Mouse (Mus musculus) testis, postnatal 14 days (tissue): Measurements from ENCODE around the gene Col9a3.

Source experiments
- DNase-seq: peaks from one replicate; pipeline ENCODE4 v3.0.0; 2021; ENCODE audit warnings: low spot score

Col9a3 gene

DNA sequence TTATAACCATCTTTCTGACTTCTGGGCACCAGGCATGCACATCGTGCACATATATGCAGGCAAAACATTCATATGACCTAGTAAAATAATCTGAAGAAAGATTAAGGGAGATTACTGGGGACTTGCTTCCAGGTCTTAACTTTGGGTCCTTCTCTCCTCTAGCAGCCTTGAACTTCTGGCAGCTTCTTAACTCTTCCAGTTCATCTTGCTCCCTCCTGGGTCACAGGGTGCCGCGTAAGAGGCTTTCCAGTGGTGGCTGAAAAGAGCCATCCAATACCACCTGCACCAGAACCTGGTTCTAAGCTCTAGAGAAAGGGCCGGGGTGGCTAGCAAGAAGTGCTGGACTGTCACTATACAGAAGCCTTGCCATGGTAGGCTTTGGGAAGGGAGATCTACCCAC, at the start of gene Col9a3:
Gene Col9a3, plus strand, starts transcription at position 301 of the 400 bp plus-strand sequence.
- no peak for DNase-seq

DNA sequence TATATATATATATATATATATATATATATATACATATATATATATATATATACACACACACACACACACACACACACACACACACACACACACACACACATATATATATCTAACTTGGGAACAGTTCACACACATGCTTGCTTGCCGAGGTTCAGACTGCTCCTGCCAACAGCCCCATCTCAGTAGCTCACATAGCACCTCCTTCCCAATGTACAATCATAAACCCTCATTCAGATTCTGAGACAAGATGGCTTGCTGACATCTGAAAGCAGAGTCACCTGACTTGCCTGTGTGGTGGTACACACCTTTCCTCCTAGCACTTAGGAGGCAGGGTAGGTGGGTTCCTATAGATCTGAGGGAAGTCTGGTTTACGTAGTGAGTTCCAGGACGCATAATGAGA, 45.2 kb upstream of the Col9a3 start:
- no peak for DNase-seq

DNA sequence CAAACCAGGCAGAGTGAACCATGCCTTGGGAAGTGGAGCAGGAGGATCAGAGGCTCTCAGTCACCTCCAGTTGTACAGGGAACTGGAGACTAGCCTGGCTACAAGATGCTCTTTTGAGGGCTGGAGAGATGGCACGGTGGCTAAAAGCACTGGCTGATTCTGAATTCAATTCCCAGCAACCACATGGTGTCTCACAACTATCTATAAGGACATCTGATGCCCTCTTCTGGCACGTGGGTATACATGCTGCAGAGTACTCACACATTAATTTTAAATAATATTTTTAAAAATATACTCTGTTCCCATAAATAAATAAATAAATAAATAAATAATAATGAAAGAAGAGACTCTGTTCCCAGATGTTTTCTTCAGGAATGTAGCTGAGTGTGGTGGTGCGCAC, 42.4 kb upstream of the Col9a3 start:
- no peak for DNase-seq

DNA sequence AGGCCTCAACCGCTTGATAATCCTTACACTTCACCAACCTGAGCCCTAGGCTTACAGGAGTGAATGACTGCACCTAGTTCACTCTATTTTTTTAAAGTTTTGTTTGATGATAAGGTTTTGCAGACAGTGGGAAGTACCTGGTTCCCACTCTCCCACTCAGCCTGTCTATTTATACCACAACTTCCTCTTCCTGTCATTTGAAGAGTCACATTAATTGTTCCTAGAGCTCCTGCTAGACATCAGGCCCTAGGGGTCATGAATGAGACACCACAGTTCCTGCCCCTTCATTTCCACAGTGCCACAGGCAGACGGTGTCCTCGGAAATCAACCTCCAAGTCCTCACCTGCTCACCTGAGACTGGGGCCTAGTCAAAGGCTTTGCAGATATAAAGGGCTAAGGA, 41.1 kb upstream of the Col9a3 start:
- DNase-seq, result no peak

DNA sequence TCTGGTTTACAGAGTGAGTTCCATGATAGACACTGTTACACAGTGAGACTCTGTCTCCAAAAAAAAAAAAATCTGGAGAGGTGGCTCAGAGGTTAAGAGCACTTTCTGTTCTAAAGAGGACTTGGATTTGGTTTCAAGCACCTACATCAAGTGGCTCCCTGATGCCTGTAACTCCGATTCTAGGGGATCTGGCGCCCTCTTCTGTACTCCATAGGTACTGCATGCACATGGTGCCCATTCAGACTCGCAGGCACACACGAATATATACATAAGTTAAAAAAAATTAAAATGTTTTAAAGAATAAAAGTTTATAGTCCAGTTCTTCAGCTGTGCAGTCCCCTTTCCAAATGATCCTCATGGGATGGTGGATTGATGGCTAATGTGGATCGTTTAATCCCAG, 37.3 kb upstream of the Col9a3 start:
- DNase-seq, result no peak

DNA sequence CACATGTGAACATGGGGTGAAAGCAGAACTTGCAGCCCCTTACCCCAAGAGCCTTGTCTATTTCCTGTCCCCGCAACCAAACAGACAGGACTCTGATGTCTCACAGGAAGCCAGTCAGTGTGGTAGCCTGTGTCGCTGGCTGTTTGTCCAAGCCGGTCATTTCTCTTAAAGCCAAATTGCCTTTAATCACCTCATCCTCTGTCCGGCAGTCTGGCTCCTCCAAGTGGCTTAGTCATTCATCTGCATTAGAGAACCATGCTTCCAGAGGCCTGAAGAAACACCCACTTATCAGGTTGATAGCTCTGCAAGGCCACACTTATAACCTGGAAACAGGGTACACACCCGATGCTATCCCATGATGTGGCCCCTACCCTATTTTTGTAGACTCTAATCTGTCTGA, 35.4 kb upstream of the Col9a3 start:
- no peak for DNase-seq

DNA sequence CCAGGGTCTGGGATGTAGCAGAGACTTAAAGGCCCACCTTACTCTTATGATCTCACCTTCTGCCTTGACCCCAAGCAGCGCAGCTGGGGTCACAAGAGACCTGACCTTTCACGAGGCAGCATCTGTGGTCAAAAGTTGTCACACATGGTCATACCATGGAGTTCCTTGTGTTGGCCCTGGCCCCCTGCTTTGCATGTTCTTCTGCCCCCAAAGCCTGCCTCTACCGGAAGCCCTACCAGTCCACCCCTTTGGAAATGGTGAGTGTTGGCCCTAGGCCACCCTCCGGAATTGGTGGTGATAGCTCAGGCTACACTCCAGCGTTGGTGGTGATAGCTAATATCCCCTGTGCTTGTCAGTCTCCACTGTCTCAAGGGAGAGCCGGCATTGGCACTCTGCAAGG, 34.3 kb upstream of the Col9a3 start:
- DNase-seq, result no peak

DNA sequence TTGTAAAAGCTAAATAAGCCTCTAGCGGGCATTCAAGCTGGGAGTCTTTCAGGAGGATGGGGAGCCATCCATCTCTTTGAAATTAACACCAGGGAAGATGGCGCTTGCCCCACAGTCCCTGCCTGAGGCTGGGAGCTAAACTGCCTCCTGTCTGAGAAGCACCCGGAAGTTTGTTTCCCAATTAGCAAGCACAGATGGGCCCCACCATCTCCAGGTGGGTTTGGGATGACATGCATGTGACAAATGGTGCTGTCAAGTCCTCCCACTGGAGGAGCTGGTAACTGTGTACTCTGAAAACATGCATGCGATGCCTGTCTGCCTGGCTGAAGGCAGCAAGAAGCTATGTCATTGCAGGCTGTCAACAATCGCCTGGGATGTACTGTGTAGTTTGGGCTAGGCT, 33.7 kb upstream of the Col9a3 start:
- no peak for DNase-seq

DNA sequence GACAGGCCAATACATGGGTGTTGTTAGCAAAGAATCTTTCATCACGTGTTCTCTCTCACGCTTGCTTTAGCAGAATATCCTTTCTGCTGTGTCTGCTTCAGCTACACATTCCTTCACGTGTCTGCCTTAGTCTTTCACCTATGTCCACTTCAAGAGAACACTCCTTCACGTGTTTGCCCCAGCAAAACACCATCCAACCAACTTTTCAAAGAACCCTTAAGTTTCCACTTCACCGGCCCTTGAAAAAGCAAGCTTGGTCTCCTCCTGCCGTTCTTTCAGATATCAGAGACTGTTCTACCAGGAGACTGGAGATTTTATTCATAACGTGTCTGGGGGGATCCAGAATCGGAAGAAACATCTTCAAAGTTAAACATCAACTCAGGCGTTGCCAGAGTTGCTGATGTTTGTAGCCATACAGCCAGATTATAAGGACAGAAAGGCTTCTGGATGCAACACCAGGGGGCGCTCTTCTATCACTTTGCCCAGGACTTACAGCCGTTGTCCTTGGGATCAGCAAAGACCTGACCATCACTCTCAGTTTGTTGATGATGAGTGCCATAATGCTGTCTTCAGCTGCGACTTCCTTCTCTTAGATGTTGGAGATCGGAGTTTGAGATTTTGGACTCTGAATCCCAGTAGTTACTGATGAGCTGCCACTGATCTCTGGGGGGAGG, 31.2 kb upstream of the Col9a3 start:
- peak; percentile 57 for DNase-seq

DNA sequence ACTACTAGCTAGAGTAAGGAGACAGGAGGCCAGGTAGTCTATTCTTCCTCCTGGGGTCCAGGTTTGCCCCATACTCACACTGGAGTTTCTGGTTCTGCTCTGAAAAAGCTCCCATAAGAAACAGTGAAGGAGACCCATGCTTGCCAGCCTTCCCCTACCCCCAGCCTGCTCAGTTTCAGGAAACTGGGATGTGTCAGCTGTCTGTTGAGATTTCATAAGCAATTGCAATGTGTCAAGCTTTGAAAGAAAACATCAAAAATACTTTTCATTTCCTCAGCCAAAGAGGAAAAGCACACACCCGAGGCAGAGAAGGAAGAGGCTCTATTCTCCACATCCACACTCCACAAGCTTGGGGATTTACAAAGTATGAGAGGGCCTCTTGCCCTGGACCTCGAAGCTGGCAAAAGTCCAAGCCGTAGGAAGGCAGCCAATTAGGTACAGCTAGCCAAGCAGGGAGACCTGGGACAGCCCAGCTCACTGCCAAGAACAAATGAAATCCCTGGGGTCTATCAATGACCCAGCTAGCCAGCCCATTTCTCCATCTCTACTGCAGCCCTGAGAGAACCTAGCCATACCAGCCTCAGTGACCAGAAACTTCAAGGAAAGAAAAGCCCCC, 28.5 kb upstream of the Col9a3 start:
- no peak for DNase-seq

DNA sequence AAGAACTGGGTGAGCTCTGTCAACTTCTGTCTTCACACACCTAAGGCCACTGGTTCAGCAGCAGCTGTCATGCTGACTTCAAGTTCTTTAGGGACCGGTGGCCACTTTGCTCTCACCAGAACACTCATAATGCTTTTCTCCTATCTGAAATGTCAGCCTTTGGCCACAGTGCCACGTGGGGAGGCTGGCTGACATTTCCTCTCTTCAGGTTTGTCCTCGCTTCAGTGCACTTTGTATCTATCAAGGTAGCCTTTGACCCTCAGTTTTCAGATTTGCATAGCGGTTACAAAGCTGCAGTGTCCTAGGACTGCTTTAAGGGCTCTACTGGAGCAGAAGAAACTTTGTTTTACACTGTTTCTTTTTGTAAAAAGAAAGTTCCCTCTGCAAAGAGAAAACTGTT, 21.1 kb upstream of the Col9a3 start:
- DNase-seq, result peak; percentile 63

DNA sequence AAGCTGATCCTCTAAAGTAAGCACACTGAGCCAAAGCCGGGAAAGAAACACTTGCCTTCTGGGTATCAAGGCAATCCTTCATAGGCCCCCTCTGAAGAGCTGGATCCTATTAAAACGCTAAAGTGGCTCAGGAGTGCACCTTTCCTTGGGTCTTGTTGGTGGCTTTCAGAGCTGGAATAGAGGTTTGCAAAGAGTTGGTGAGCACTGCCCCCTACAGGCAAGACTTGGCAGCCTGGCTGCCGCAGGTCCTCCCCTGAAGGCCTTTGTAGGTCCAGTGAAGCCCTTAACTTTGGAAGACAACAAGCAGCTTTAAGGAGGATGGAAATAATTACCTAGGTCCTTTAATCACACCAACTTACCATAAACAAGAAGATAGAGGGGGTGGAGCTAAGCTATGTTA, 18.9 kb upstream of the Col9a3 start:
- DNase-seq, result no peak

DNA sequence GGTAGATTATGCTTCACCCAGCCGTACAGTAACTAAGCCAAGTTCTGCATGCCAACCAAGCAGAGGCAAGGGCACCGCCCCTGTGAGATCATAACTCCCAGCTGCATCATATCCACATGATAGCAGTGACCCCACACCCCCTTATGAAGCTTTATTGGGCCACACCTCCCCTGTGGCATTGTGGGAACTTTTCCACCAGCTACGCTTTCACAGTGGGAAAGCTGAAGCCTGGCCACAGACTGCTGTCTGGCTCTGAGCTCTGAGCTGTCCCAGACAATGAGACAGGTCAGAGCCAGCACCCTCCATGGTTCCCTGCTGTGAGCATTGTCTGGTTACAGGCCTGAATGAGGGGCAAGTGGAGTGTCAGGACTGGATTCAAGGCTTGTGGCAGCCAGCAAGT, 16.6 kb upstream of the Col9a3 start, which contains the start of gene Mrgbp:
Gene Mrgbp, plus strand, starts transcription at position 303 of the 400 bp plus-strand sequence.
- DNase-seq, result no peak

DNA sequence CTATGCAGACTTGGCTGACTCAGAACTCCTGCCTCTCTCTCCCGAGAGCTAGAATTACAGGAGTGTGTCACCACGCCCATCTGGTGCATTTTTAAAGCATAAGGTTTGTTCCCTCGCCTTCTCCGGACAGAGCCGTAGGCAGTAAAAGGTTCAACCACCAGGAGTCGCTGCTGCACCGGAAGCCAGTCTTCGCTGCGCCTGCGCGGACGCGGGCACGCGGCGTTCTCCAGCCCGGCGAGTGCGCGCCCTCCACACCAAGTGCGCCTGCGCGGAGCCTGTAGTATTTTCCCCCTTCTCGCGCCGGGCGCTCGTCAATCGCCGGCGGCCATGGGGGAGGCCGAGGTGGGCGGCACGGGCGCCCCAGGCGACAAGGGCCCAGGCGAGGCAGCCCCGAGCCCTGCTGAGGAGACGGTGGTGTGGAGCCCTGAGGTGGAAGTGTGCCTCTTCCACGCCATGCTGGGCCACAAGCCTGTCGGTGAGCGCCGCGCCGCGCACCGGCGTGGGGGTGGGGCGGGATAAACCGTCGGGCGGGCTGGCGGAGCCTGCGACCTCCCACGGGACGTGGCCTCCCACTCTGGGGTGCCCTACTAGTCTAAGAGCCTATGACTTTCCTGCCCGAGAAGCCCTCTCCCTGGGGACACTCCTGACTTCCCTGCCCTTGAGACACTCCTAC, 15.0 kb upstream of the Col9a3 start:
- peak; percentile 95 for DNase-seq

DNA sequence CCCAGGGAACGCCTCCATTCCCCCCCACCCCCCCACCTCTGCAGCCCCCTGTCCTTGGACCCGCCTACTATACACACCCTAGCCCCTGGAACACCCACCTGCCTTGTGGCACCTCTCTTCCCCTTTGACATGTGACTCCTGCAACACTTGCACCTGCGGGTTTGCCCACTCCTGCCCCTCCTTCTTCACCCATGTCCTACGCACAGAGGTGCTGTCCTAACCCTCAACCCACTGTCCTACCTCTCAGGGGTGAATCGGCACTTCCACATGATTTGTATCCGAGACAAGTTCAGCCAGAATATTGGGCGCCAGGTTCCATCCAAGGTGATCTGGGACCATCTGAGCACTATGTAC, 14.5 kb upstream of the Col9a3 start:
- no peak for DNase-seq

DNA sequence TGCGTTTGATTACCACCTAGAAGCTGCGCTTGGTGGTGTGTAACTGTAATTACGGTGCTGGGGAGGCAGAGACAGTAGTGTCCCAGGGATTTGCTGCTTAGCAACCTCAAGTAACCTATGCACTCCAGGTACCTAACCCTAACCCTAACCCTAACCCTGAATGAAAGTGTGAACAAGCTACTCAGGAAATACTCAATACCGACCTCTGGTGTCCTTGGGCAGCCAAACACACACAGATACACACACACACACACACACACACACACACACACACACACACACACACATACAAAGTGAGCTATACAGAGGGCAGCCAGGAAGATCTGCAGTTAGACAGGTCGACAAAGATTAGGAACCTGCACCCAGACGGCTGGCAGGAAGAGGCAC, 8.9 kb upstream of the Col9a3 start:
- DNase-seq, result no peak

DNA sequence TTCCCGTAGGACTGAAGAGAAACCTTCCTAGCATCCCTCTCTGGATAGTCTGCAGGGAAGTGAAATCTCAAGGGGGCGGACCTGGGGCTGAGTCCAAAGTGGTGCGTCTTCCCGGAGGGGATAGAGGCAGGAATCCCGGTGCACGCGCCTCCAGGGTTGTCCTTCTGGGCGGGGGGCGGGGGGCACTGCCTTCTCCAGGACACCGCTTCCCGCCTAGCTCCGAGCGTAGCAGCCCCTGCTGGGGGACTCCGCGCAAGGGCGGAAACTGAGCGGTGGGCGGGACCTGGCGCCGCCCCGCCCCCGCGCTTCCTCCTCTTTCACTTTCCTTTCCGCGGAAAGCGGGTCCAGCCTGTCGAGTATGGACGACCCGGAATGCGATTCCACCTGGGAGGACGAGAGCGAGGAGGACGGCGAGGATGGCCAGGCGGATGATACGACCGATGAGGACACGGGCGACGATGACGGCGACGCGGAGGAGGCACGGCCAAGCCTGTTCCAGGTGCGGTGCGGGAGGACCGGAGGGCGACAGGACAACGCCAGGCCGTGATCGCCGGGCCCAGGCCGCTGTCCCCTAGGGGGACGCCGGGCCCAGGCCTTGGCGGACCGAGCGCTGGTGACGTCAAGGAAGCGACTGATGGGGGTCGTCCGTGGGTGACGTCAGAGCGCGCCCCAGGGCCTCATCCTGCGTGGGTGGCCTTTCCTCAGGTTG, 8.3 kb upstream of the Col9a3 start, which contains the start of gene Ogfr:
Gene Ogfr, plus strand, starts transcription at position 123 of the 709 bp plus-strand sequence.
- DNase-seq, result peak; percentile 86

DNA sequence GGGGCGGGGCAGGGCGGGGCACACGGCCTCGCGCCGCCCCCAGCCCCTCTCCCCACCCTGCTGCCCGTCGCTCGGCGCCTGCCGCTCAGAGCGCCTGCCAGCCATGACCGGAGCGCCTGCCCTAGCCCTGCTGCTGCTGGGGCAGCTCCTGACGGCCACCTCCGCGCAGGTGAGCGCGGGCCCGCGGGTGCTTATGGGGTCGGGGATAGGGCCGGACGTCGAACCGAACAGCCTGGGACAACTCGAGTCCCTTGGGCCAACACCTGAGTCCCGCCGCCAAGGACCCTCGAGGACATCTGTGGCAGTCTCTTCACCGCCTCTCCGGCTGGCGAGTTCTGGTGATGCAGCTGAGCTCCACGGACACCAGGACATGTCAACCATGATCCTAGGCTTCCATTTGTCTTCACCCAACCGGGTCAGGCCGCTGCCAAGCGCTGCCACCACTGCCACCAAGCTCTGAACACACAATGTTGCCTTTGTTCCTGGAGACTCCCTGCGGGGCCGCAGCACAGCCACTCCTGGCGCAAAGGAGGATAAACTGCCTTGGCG, 641 bp downstream of the Col9a3 start:
- peak; percentile 52 for DNase-seq

DNA sequence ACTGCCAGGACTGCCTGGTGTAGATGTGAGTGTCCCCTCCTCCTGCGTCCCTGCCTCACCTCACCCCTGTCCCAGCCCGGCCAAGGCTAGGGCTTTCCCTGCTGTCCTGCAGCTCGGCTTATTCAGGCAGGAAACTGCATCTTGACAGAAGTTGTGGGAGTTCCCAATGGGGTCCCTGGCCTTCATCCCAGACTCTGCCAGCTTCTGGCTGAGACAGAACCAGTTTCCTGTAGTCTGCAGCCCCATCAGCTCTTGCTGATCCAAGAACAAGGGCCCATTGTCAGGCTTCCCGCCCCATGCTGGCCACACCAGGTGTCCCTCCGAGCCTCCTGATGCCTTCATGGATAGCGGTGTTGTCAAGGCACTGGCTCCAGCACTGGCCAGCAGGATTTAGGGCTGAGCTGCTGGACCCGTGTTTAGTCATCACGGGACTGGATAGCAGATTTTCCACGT, 3.0 kb downstream of the Col9a3 start:
- no peak for DNase-seq

DNA sequence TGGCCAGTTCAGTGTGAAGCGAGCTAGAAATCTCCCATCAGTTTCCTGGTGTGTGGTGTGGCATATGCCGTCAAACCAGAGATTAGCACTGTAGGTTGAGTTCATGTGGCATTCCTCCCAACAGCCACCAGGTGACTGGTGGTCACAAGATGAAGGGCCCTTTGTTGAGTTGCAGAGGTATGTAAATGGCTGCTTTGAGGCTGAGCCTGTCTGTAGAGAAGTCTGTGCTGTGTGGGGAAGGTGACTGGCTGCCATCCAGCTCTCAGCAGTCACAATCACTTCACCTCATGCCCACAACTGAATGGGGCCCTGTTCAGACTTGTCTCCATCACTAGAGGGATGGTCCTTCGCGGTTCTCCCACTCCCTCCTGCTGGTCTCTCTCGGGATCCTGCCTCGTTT, 7.2 kb downstream of the Col9a3 start:
- no peak for DNase-seq

DNA sequence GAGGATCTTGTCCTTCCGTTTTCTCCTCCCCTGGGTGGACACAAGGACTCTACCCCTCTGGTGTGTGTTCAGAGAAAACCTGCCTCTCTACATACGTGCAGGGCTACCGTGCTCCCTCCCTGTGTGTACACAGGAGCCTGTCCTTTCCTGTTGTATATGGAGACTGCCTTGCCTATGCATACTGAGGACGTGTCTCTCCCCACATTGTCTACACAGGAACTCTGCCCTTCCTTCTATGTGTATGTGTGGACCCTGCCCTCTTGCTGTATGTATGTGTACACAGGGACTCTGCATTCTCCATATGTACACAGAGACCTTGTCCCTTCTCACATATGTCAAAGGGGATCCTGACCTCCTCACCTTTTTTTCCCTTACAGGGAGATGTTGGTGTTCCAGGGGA, 12.7 kb downstream of the Col9a3 start:
- DNase-seq, result no peak

DNA sequence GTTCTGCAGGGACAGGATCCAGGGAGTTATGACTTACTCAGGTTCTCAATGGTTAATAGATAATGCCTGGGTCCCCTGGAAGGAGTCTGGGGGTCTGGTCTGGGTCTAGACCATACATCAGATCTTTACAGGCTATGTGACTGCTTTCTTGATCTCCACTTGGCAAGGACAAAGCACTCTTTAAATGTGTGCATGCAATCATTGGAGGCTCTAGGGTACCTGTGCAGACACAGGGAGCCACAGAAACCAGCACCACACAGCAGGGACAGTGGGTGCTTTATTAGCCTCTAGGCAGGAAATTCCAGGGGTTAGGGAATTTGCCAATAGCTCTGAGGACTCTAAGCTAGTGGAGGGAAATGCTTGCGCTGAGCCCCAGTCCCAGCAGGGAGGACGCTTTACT, 14.3 kb downstream of the Col9a3 start:
- DNase-seq, result no peak
